Mouse (Mus musculus) urinary bladder, adult 18-20 months (tissue): Measurements from ENCODE around the gene Gfy.

Experiments
- DNase-seq, 2 experiments: peaks; one replicate each; pipeline ENCODE4 v3.0.0; 2022; ENCODE audit warnings: low spot score in 2 of 2, mixed read lengths in 2 of 2

Gfy gene

DNA sequence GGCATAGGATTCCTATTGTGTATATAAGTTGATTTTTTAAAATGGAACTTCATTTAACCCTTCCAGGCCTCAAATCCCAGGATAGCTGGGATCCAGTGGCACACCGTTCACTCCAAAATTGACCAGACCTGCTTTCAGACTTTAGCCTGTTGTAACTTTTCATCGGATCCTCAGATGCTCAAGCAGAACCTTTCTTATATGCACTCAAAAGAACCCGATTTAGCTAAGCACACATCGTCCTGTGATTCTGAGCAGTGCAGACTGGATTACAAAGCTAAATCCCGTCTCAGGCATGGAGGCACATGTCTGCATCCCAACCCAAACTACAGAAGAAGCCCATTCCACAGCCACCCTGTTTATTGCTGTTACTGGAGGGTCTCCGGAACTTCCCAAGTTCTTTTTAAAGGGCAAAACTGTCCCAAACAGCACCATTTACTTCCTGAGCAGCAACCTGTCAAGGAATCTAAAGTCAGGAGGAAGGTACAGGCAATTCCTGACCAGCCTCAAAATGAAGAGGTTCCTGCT is 51.6 kb downstream of the Gfy start:
- no peak for DNase-seq

GRCm38 (mm10) chr7:45126844-45127699 is 52.3 kb downstream of the Gfy start:
- no peak for DNase-seq
